Mouse (Mus musculus): ENCODE measurements around the gene Pecam1. TPM values are rescaled to one million over a fixed set of nuclear protein-coding genes. Genes with fewer than 3 reads are reported as not detected.

Gene Pecam1
- total and polyA plus RNA-seq, 3 experiments, result 18.4 to 22.3 (median 19.2) TPM

DNA sequence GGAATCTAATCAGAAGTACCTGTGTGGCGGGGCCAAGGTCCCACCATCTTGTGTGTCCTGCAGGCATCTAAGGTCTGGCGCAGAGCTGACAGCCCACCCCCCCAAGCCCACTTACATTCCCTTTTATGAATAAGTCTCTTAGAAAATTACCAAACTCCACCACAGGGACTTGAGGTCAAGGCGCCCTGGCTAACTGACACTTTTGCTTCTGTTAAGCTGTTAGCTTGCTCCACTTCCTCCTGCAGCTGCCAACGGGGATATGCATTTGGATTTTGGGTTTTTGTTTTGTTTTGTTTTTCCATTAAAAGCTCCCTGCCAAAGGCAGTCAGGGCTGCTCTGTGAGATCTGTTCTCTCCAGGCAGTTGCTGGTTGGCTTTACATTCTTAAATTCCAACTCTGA, 134.9 kb downstream of the Pecam1 start:
- H3K4me2 ChIP-seq (ENCODE audit: insufficient read depth, low read depth, poor library complexity, severe bottlenecking), result no peak overlapping the region
- no peak overlapping the region for H3K27ac ChIP-seq (ENCODE audit: insufficient read depth, low read depth)
- peaks cover 8 to 28% of the 10 kb centered on the region in 2 experiments for H3K4me1 ChIP-seq (ENCODE audit: control insufficient read depth in 1 of 2, insufficient read depth in 2 of 2)
- no peak for DNase-seq (ENCODE audit: extremely low read depth)
- H3K27me3 ChIP-seq (replicated peaks), result peaks cover 18% of the 10 kb centered on the region
- no peaks in the 10 kb centered on the region for H3K79me2 ChIP-seq (replicated peaks; ENCODE audit: control insufficient read depth, extremely low read depth, insufficient read depth, poor library complexity, severe bottlenecking)
- no peaks in the 10 kb centered on the region for H3K36me3 ChIP-seq (replicated peaks in 1 of 2; ENCODE audit: control insufficient read depth in 1 of 2, insufficient read depth in 1 of 2, low read length in 1 of 2)
- TF ChIP-seq JUN (IDR thresholded peaks at IDR 0.05; ENCODE audit: insufficient read depth, low read depth, low read length), result no peak
- H3K9ac ChIP-seq (ENCODE audit: insufficient read depth, low read depth), result no peak overlapping the region
- dilution Hi-C loops (cut with MboI; ENCODE audit: extremely low pct_ligation_motif_present, extremely low pct_unique_long_range_greater_than_20kb, low sequenced_read_pairs), result no loop called here
- no peaks in the 10 kb centered on the region for H3K9me3 ChIP-seq (replicated peaks; ENCODE audit: low read length)
- in situ Hi-C loops (cut with MboI; ENCODE audit: low pct_ligation_motif_present, low pct_unique_long_range_greater_than_20kb, low sequenced_read_pairs), result no loop called here
- no peak overlapping the region for H3K4me3 ChIP-seq (replicated peaks in 1 of 3; ENCODE audit: low read depth in 2 of 3, low read length in 2 of 3, poor library complexity in 1 of 3)

DNA sequence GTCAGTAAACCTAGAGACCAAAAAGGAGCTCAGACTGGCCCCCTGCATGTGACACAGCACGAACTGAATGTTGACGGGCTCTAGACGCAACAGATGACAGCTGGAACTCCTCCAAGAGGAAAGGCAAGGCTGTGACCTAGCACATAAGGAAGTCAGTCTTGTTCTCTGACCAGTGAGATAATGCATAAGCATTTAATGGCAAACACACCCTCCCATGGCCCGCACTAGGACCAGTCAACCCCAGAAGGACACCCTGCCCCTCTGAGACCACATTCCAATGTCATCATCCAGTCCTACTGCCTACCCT, 136.1 kb downstream of the Pecam1 start:
- no peak for DNase-seq (ENCODE audit: extremely low read depth)
- Histone ChIP-seq H3K27ac (ENCODE audit: insufficient read depth, low read depth) (no peak overlapping the region), H3K4me2 (ENCODE audit: insufficient read depth, low read depth, poor library complexity, severe bottlenecking) (no peak overlapping the region), H3K79me2 (replicated peaks; ENCODE audit: control insufficient read depth, extremely low read depth, insufficient read depth, poor library complexity, severe bottlenecking) (no peaks in the 10 kb centered on the region), H3K36me3 (replicated peaks in 1 of 2; ENCODE audit: control insufficient read depth in 1 of 2, insufficient read depth in 1 of 2, low read length in 1 of 2) (no peaks in the 10 kb centered on the region), H3K9me3 (replicated peaks; ENCODE audit: low read length) (no peaks in the 10 kb centered on the region), H3K27me3 (replicated peaks) (peaks cover 19% of the 10 kb centered on the region), H3K9ac (ENCODE audit: insufficient read depth, low read depth) (no peak overlapping the region), H3K4me1 (ENCODE audit: control insufficient read depth in 1 of 2, insufficient read depth in 2 of 2) (peaks cover 5 to 16% of the 10 kb centered on the region in 2 experiments), H3K4me3 (replicated peaks in 1 of 3; ENCODE audit: low read depth in 2 of 3, low read length in 2 of 3, poor library complexity in 1 of 3) (no peak overlapping the region)
- dilution Hi-C loops (cut with MboI; ENCODE audit: extremely low pct_ligation_motif_present, extremely low pct_unique_long_range_greater_than_20kb, low sequenced_read_pairs), result no loop called here
- TF ChIP-seq ZKSCAN1 (IDR thresholded peaks at IDR 0.05; ENCODE audit: borderline replicate concordance, low read depth, low read length) (no peak), CHD1 (IDR thresholded peaks at IDR 0.05; ENCODE audit: low read depth, low read length) (no peak), NRF1 (IDR thresholded peaks at IDR 0.05; ENCODE audit: low read depth, low read length) (no peak), TCF12 (IDR thresholded peaks at IDR 0.05; ENCODE audit: low read depth, low read length) (no peak), ZNF384 (IDR thresholded peaks at IDR 0.05; ENCODE audit: low read depth, low read length) (no peak), CTCF (conservative IDR thresholded peaks at IDR 0.05 in 1 of 2, IDR thresholded peaks at IDR 0.05 in 1 of 2; ENCODE audit: low read depth in 2 of 2, low read length in 2 of 2) (no peak), POLR2A (IDR thresholded peaks at IDR 0.05; ENCODE audit: low read depth, low read length) (no peak), GABPA (IDR thresholded peaks at IDR 0.05; ENCODE audit: insufficient replicate concordance, low read depth, low read length) (no peak), CHD2 (IDR thresholded peaks at IDR 0.05; ENCODE audit: low read length) (no peak), NELFE (IDR thresholded peaks at IDR 0.05; ENCODE audit: low read depth, low read length) (no peak), UBTF (IDR thresholded peaks at IDR 0.05; ENCODE audit: low read depth, low read length) (no peak), ZC3H11A (IDR thresholded peaks at IDR 0.05; ENCODE audit: low read depth, low read length) (no peak), MXI1 (IDR thresholded peaks at IDR 0.05; ENCODE audit: low read depth, low read length) (no peak), POLR2AphosphoS2 (IDR thresholded peaks at IDR 0.05; ENCODE audit: low read depth, low read length) (no peak), PAX5 (IDR thresholded peaks at IDR 0.05; ENCODE audit: low read length) (no peak), JUN (IDR thresholded peaks at IDR 0.05; ENCODE audit: insufficient read depth, low read depth, low read length) (no peak), MAFK (IDR thresholded peaks at IDR 0.05; ENCODE audit: insufficient replicate concordance, low read length) (no peak), RCOR1 (conservative IDR thresholded peaks at IDR 0.05; ENCODE audit: low read depth, low read length) (no peak)
- in situ Hi-C loops (cut with MboI; ENCODE audit: low pct_ligation_motif_present, low pct_unique_long_range_greater_than_20kb, low sequenced_read_pairs), result no loop called here

Measured in CH12.LX (cell line).